Mouse (Mus musculus) cerebellum, adult 9-10 months (tissue): ENCODE measurements around the gene Cacna1d.

Experiments
- DNase-seq: peaks from one replicate; pipeline ENCODE4 v3.0.0; 2022

The Cacna1d gene

DNA sequence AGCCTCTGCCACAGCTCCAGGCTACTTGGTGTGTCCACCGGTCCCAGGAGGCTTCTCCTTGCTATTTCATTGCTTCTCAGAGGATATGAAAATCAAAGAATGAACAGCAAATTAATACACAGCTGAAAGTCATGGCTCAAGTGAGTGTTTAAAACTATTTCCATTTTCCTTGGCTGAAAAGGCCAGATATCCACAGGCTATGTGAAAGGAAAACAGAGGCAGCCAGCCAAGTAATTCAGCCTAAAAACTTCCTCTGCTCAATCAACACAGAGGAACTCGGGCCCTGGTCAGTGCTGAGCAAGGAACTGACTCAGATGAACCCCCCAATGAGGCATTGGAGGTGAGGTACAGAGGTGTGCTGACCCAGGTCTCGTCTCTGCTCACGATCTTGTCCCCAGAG lies 165.0 kb downstream of the Cacna1d start:
- no peak for DNase-seq

DNA sequence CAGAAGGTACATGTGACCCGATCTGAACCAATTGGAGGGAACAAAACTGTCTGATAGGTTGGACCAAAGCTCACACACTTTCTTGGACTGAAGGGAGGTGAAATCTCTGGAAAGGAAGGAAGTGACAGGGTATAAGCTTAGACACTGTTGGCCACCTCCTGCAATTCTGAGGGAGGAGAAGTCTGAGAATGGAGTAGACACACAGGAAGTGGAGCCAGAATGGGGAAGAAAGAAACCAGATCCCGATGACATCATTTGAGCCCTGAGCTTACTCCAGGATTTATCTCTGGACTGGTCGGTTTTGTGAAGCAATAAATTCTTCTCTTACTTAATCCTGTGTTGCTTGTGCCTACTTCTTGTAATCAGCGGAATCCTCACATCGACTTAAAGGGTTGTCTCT lies 166.3 kb downstream of the Cacna1d start:
- no peak for DNase-seq

DNA sequence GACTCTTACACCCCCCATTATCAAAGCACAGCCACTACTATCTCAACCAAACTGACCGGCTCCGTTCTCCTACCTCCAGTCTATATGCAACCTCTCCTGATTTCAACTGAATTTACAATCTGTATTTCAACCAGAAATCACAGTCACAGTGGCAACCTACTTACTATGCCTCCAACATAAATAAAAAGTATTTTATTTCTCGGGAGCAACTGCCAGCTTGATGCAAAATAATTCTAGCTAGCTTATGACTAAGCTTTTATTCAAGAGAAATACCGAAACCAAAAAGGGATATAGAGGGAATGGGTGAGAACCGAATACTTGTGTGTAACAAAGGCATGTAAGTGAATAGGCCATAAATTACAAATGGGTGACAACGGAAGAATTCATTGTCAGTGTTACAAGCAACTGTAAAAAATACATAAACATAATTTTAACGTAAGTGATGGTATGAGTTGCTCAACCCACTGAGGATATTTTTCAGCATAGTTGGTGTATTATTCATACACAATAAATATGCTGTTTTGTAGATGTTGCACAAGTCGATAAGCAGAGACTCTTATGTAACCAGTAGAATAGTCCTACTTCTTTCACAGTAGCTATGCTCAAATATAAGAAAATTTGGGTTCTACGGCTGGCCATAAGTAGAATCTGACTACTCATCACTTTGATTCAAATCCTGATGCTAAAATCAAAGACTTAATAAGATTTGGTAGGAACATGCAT lies 172.4 kb downstream of the Cacna1d start:
- DNase-seq: no peak

DNA sequence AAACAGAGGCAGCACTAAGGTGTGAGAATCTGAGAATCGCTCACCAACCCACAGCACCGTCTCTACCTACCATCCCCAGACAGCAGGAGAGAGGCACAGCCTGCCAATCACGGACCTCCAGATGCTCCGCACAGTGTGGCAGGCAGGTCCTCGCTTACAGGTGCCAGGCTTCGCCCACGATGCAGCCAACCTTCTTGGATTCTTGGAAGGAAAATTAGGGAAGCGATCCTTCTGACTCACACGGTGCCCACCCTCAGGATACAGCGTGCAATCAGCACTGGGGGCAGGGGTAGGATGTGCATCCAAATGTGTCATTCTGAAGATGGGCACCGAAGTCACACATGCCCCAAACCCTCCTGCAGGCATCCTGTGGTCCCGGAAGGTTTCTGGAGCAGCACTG lies 173.0 kb downstream of the Cacna1d start:
- DNase-seq: peak; percentile 65

DNA sequence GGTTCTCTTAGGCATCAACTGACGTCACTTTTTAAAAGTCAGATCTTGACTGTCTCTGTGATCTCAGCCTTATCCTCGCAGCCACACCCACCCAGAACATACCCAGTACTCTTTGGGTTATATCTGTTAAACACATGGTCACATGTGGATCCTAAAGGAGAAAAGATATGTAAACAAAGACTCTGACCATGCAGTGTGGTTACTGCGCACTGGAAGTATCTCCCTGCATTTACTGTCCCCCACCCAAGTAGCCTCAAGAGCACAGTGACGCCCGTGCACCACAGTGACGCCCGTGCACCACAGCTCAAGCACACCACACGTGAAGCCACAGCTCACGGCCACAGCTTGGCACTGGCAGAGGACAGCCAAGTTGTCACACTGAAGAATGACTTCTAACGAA lies 173.6 kb downstream of the Cacna1d start:
- DNase-seq: no peak

DNA sequence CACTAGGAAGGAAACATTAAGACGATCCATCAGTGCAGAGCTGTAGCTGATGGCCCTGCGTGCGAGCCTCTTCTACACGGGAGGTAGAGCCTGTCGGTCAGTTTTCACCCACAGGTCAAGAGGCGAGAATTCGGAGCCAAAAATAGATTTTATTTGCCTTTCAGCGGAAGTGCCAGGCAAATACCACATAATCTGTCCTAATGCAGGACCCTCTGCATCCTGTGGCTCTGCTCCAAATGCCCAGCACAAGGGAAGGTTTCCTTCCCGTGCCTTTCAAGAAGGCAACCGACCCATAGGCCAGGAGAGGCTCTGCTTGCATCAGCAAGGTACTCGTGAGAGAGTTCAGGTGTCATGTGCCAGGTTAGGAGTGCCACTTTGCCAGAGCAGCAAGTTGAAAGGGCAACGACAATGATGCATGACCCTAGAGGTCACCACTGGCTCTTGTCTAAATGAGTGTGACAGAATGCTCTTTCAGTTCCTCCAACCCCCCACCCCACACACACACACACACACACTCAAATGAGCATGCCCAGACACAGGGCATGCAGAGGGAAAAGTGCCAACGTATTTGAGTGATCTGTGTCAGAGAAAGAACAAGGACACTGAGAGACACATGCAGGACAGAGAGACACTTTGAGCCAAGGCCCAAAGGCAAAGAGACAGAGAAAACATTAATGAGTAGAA lies 179.9 kb downstream of the Cacna1d start:
- DNase-seq: peak; percentile 25

DNA sequence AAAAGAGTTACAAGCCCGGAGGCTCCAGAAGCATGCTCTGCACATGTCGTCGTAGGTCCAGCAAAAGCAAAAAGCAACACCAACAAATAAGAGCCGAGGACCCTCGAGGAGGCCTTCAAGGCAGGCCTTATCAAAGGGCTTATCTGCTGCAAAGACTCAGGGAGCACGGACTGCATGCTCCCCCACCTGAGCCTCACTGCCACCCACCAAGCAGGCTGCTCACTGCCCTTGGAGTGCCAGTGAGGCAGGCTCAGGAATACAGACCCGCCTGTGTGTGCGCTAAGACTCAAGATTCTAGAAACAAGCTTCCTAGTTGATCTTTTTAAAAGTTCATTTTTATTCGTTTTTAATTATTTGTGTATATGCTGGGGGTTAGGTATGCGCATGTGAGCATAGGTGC lies 181.0 kb downstream of the Cacna1d start:
- DNase-seq: no peak

DNA sequence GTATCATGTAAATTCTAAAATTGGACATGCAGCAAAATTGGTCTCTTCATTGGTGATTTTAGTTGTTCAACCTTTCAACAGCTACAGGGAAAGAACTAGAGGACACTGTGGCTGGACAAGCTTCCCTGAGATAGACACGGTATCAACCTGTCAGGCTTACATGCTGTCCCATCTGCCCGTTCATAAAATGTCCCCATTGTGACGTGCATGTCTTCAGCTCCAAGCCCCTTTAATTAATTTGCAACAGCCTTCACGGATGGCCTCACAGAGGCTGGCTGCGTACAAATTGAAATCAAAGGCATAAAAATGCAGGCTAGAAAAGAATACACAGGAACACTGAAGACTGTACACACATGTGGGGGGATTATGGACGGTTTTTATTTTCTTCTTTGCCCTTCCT lies 185.0 kb downstream of the Cacna1d start:
- DNase-seq: no peak

DNA sequence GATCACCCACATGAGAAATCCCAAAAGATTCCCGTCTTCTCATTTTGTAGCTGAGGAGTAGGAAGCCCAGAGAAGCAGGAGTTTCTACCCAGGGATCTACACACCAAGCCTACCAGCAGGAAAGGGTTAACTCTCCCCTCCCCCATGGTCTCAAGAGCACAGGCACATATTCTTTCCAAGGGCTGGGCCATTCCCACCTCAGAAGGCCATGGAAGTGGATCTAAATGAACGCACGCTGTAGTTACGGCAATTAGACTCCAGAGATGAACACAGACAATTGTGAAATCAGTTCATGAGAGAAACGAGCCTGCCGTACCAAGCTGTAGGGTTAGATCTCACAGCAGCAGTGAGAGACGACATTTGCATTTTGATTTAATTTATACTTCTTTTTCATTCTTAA lies 191.3 kb downstream of the Cacna1d start:
- DNase-seq: no peak

DNA sequence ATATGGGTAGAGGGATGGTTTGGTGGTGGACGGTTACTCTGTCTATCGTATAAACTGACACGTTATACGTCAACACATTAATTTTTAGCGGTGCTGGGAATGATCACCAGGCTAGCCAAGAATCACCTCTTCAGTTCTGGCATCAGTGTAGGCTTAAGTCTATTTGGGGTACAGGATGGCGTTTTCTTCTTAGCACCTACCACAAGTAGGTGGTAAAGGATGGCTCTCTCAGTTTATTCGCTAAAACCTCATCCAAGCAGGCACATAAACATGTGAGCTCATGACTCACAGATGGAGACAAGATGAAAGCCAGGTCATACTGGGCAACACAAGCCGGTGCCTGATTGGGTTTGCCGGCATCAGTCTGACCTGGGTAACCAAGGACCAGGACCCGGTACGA lies 193.8 kb downstream of the Cacna1d start:
- no peak for DNase-seq

DNA sequence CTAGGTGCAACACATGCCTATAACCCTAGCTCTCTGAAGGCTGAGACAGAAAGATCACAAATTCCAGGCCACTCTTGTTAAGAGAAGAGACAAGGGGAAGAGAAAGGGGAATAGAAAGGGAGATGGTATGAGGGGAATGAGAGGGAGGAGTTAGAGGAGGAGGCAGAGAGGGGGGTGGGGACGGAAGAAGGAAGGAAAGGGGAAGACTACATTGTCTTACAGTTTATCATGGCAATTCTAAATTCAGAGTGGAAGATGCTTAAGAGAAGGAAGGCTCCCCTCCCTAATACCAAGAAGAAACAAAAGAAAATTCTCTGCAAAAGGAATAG lies 199.2 kb downstream of the Cacna1d start:
- DNase-seq: no peak

DNA sequence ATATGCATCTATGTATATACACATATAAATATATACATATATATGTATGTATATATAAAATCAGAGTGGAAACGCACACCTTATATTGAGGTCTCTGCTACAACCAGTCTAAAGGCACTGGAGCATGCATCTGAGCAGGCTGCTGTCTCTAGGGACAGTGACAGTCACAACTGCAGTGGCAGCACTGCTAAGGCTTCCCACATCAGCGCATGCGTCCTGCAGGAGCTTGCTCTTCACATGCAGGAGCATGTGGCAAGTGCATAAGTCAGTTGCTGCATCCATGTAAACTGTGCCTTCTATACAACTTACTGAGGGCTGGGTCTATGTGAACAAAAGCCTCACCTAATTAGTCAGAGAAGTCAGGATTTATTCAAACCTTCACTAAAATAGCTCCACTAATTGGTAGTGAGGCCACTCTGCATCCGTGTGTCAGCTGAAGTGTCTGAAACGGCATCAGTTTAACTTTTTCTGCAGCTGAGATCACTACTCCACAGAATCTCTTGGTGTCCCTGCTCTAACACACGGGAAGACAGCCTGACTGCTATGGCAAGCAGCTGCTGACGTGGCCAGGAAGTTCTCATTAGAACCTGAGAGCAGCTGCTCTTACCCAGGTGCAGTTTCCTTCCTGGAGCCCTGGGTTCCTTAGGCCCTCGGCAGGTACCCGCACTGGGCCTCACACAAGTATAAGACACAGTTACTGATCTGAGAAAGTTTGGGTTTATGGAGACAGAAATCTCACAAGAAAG lies 199.7 kb downstream of the Cacna1d start:
- no peak for DNase-seq

DNA sequence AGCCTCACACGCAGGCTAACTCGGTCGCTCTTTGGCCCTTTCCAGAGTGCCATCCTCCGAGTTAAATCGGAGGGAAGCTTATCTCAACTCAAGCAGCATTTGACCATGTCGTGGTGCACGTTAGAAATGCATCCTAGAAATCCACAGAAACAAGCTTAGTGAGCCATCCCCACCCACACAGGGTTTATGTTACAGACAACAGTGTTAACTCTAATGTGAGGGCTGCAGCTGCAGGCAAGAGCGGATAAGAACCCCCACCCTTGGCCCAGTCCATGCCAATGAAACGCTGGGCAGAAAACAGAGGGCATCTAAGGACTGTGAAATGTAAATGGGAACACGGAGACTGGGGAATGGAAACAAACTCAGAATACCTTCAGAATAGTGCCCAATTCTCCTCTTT lies 206.8 kb downstream of the Cacna1d start:
- DNase-seq: peak; percentile 28

DNA sequence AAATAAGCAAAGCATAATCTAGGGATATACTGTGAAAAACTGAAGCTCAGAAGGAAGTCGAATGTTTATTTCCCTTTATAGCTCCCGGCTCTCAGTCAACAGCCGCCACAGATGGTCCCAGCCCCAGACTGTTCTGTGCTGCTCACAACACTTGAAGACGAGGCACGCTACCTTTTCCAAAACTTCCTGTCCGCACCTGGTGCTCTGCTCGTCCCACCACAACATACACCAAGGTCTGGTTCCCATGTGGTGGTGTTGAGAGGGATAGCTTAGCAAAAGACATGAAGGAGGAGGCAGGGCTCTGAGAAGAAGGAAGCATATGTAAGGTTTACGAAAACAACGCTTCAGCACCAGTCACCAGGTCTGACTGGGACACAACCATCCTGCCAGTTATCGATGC lies 207.2 kb downstream of the Cacna1d start:
- DNase-seq: peak; percentile 36

DNA sequence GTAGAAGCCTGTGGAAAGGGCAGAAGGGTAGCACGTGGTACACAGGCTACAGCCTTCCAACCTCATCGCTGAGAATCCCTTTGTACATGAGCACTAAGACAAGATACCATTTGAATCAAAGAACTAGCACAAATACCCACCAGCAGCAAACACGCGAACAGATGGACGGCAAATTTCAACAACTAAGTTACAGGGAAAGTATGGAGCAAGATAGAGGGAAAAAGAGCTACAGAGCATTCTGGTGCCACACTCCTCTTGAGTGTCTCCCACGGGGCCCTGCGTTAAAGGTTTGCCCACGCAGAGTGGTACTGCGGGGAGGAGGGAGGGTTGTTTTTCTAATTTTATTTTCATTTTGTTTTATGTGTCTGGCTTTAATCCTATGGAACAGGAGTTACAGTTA lies 215.7 kb downstream of the Cacna1d start:
- no peak for DNase-seq

DNA sequence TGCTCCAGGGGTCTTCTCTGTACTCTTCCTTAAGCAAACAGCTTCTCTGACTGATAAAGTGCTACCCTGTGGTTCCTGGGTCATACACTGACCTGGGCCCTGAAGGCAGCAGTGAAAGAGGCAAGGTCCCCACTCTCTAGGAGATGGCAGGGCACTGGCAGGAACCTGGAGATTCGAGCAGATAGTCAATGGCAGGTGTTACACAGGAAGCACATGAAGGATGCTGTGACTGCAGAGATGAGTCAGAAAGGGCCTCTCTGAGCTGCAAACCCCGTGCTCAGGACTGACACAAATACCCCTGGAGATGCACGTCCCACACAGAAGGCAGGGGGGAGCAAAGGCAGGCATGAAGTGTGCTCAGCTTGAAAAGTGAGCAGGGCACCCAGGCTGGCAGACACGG lies 218.3 kb downstream of the Cacna1d start:
- no peak for DNase-seq

DNA sequence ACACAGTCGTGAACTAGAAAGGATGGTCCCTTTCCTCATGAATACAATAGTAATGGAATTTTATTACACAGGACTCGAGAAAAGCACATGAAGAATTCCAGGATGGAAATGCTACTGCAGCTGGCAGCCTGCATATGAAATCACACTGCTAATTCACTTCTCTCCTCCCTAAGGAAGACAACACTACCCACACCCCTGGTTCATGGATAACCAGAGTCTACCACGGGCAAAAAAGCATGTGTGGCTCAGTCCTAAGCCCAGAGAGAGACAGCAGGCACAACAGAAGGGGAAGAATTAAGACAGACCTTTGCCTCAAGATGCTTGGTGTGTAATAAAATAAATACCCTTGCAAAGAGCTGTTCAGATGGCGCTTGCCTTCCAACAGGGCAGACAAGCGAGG lies 218.7 kb downstream of the Cacna1d start:
- no peak for DNase-seq

DNA sequence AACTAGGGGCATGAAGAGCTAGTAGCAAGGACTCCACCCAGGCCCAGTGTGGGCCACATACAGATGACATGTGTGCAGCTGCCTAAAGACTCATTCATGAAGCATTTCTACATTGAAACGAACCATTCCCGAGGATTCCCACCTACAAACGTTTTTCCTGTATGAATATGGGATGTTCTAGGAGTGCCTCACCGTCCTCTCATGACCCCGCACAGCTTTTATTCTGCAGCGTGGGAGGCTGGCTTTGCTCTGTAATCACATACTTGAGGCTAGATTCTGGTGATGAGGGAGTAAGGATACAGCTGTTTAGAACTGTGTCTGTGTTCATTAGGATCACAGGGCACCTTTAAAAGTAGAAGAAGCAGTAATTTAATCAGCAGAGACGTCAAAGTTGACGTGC lies 219.4 kb downstream of the Cacna1d start:
- no peak for DNase-seq

DNA sequence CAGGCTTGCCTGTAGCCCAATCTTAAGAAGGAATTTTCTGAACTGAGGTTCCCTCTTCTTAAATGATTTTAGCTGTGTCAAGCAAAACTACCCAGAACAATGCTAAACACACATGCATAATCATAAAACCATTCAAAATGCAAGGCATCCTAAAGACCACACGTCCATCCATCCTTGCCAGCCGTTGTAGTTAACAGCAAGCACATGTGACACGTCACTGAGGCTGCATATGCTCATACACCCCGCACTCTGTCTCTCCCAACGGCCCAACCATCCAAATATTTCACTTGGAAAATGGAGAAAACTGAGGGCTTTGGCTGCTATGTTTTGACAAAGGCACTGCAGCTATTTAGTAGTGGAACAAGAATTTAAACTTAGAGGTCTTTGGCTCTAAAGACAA lies 220.9 kb downstream of the Cacna1d start:
- no peak for DNase-seq

DNA sequence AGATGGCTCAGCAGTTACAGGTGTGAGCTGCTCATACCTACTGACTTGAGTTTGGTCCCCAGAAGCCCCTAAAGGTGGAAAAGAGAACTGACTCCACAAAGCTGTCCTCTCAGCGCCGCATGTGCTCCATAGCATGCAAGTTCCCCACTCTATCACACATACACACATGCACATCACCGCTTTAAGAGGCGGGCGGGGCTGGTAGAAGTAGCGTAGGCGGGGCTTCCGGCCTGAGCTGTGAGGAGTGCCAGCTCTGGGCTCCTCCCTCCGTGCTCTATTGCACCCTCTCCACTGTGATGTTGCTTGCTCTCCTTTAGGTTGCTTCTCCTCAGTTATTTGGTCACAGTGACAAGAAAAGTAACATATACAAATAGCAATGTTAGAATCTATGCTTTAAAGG lies 225.5 kb downstream of the Cacna1d start:
- no peak for DNase-seq

DNA sequence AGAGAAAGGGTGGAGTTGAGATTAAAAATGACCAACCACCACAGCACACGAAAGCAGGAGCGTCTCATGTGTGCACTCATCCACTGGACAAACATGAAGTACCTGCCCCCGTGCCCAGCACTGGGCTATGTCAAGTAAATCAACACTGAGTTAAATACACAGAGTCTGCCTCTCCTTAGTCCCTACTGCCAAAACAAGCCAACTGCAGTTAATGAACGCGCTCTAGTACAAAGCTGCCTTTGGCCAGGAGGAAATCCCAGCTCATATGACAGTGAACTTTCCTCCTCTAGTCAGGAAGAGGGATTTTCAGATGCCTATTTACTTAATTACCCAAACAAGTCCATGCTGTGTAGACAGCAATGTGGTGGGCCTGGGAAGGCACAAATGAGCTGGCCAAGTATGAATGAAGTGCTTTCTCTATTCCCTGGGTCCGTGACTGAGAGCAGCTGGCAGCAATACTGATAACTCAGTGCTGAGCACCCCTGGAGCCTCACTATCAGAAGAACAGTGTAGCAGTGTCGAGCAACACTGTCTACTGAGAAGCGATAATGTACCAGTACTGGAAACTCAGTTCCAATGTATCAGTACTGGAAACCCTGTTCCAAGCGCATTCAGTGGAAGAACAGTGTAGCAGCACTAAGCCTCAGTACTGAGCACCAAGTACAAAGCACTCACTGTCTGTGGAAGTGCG lies 229.5 kb downstream of the Cacna1d start:
- DNase-seq: no peak

DNA sequence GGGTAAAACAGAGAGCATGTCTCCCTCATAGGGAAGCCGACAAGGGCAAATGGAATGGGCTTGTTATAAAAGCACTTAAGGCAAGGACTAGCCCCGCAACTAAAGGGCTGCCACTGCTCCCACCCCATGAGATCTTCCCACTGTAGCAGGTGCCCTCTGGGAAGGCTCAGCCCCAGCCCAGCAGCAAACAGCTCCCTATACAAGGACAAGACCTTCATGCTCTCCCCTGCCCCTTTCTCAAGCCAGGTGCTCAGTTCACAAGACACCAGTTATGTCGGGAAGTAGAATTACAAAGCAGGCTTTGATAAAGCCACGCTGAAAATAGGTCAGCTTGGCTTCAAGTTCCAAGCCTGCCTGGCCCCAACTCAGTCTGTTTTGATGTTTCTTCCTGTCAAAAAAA lies 233.6 kb downstream of the Cacna1d start:
- no peak for DNase-seq

DNA sequence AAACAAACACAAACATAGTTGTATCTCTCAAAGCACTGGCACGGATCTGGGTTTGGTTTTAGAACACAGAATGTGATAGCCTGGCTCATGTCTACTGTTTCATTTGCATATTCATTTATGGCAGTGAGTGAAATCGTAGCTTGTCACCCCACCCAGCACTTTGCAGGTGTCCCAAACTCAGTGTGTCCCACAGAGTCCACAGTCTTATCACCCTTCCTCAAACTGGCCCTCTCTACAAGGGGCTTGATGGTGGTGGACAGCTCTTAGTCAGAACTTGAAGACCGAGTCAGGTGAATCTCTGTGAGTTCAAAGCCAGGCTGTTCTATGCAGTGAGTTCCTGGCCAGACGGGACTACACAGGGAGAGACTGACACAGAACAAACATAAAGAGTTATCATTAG lies 234.8 kb downstream of the Cacna1d start:
- DNase-seq: no peak
